Mouse (Mus musculus): Measurements from ENCODE around the gene Lmln.
"Not testable (repeated sequence)": the region's sequence is repeated elsewhere in the genome, so short reads cannot be mapped to it uniquely, and the experiment has no call there.

Gene Lmln

GRCm38 (mm10) chr16:33141758-33142280 lies 79.5 kb downstream of the Lmln start:
- DNase-seq = no peak

- no peak for DNase-seq
Observed at GRCm38 (mm10) chr16:33143452-33143851, 81.1 kb downstream of the Lmln start.

- no peak for DNase-seq
Observed at GRCm38 (mm10) chr16:33146185-33146584, 83.9 kb downstream of the Lmln start.

GRCm38 (mm10) chr16:33148135-33148534 lies 85.8 kb downstream of the Lmln start:
- no peak for DNase-seq

- DNase-seq = not testable (repeated sequence)
Observed at GRCm38 (mm10) chr16:33150875-33151274, 88.6 kb downstream of the Lmln start.

GRCm38 (mm10) chr16:33151558-33151957 lies 89.2 kb downstream of the Lmln start:
- DNase-seq = no peak

- DNase-seq = peak; percentile 57
Observed at GRCm38 (mm10) chr16:33154992-33155391, 92.7 kb downstream of the Lmln start.

- DNase-seq = no peak
Observed at GRCm38 (mm10) chr16:33158006-33158405, 95.7 kb downstream of the Lmln start.

GRCm38 (mm10) chr16:33158590-33159071 lies 96.3 kb downstream of the Lmln start:
- no peak for DNase-seq

GRCm38 (mm10) chr16:33159363-33159762 lies 97.0 kb downstream of the Lmln start:
- DNase-seq = no peak

- no peak for DNase-seq
Observed at GRCm38 (mm10) chr16:33163330-33164090, 101.2 kb downstream of the Lmln start.

- peak; percentile 48 for DNase-seq
Observed at GRCm38 (mm10) chr16:33166284-33166683, 104.0 kb downstream of the Lmln start.

GRCm38 (mm10) chr16:33167537-33167936 lies 105.2 kb downstream of the Lmln start:
- no peak for DNase-seq

- DNase-seq = no peak
Observed at GRCm38 (mm10) chr16:33169471-33170034, 107.2 kb downstream of the Lmln start.

- no peak for DNase-seq
Observed at GRCm38 (mm10) chr16:33170716-33171587, 108.6 kb downstream of the Lmln start.

GRCm38 (mm10) chr16:33171800-33172199 lies 109.5 kb downstream of the Lmln start:
- DNase-seq = no peak

GRCm38 (mm10) chr16:33173151-33173550 lies 110.8 kb downstream of the Lmln start:
- no peak for DNase-seq

- DNase-seq = no peak
Observed at GRCm38 (mm10) chr16:33174695-33175094, 112.4 kb downstream of the Lmln start.

GRCm38 (mm10) chr16:33176831-33177230 lies 114.5 kb downstream of the Lmln start:
- not testable (repeated sequence) for DNase-seq
